Mouse (Mus musculus): Measurements from ENCODE around the gene Nedd8.
A peak's percentile ranks its signal among the peaks of the same experiment; 100 is the strongest.

The Nedd8 gene

DNA sequence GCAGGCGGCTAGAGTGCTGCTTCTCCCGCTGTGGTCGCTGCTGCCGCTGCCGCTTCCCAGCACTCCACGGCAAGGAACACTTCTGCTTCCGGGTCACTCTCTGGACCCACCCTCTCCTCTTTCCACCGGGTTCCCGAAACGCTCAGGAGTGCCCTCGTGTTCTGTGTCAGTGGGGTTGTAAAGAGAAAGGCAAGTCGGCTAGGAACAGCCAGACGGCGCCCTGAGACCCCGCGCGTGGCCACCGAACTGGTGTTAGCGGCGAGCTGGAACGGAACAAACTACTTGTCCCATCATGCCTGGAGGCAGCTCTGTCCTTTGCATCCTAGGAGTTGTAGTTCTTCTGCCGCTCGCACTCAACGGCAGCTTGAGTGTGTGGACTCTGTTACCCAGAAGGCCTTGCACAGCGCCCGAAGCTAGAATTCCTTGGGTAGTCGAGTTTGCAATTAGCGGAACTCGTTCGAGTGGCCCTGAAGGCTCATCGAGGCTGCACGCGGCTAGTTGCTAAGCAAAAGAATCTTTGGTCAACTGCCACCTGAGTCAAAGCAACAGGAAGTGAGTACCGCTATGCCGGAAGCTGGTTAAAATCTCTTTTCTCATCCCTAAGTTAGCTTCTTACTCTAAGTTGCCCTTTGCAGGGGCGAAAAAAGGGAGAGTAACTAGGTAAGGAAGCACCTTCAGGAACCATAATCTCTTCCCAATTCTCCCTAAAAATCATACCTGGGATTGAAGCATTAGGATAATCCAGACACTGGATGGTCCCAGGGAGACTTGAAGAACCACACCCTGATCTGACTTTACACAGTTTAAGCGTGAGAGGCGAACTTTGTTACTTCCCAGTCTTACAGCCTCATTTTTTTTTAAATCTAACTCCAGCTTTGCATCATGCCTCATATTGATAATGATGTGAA is at the start of gene Nedd8, which contains the start of gene Gmpr2:
Gene Nedd8 (minus strand): TSS at position 292 of the 908 bp plus-strand sequence.
Gene Gmpr2 (plus strand): TSS at position 109 of the 908 bp plus-strand sequence.
- DNase-seq (ENCODE audit: extremely low spot score, low spot score), result peak; percentile 90

DNA sequence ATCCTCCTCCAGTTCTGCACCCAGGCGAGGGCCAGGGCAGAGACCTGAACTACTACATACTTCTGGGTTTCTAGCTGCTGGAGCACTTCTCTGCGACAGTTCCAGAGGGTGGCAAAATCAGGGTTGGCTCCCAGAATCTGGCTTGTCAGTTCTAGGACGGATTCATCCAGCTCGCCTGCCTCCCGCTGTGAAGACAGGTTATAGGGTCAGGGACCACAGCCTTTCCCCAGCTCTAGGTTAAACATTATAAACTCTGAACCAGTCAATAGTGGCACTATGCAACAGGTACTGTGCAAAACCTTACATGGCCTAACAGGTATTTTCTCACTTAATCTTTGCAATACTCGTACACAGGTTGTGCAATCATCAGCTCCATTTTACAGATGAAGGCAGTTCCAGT is 49.2 kb upstream of the Nedd8 start:
- no peak for DNase-seq (ENCODE audit: extremely low spot score, low spot score)

DNA sequence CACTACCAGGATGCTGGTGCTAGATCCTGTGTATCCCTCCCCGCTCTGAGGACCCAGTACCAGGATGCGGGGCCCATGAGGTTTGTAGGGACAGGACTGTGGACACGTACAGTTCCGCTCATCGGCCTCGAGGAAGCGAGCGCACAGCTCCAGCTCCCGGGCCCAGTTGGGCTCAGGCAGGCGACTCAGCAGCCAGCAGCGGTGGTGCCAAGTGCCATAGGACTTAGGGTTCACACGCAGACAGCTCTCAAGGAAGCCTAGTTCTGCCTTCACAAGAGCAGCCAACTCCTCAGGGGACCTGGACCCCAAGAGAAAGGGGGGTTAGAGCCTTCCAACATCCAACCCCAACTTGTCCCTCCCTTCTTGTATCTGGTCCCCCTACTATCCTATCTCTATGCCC is 48.7 kb upstream of the Nedd8 start:
- no peak for DNase-seq (ENCODE audit: extremely low spot score, low spot score)

GRCm38 (mm10) chr14:55719737-55720136 is 47.8 kb upstream of the Nedd8 start:
- DNase-seq (ENCODE audit: extremely low spot score, low spot score), result no peak

DNA sequence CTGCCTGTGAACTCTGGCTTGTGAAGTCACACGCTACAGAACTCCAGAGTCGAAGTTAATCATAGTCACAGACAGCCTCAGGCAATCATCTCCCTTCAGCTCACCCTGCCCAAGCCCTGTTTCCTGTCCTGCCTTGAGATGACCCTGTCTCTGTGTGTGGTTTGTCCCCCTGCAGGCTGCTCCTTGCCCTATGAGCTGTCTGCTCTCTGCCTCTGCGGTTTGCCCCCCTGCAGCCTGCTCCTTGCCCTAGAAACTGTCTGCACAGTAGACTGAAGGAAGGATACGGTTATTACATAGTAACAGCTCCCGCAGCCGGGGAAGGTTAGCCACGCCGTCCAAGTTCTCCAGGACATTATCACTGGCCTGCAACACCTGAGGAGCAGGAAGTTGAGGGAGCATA is 45.0 kb upstream of the Nedd8 start:
- DNase-seq (ENCODE audit: extremely low spot score, low spot score), result no peak

DNA sequence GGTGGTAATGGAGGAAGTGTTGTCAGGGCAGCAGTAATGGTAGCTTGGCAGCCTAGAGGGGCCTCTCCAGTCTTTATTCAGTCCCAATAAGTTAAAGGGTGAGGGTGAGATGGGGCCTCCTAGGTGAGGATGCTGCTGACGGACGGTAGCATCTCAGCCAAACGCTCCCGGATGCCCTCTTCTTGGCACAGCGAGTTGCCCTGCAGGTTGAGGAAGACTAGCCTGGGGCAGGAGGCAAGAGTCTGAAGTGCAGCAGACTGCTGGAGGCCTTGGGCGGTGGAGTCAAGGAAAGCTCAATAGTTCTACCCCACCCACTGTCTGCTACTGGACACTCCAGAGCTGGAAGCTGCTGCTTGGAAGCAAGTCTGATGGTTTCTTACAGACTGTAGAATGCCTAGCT is 44.3 kb upstream of the Nedd8 start:
- DNase-seq (ENCODE audit: extremely low spot score, low spot score), result no peak

DNA sequence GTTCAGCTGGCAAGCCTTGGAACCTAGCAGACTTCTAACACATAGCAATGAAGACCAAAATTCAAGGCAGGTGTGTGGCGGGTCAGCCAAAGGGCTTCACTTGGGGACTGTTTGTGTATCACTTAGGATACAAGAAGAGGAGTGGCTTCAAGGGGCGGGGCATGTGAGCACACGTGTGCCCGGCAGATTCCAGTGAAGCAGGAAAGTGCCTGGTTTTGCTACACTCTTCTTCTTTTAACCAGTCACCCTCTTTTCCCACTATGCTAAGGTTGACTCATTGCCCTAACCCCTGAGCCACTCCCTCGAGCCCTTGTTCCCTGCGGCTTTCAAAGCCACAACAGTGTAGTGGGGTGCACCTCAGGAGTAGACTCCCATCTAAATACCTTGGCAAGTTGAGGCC is 43.0 kb upstream of the Nedd8 start:
- DNase-seq (ENCODE audit: extremely low spot score, low spot score), result no peak

- no peak for DNase-seq (ENCODE audit: extremely low spot score, low spot score)
These were observed 41.8 kb upstream of the Nedd8 start, which contains the start of gene Tgm1 for GRCm38 (mm10) chr14:55713729-55714122. TSS of gene Tgm1 (minus strand) at chr14:55713926.

DNA sequence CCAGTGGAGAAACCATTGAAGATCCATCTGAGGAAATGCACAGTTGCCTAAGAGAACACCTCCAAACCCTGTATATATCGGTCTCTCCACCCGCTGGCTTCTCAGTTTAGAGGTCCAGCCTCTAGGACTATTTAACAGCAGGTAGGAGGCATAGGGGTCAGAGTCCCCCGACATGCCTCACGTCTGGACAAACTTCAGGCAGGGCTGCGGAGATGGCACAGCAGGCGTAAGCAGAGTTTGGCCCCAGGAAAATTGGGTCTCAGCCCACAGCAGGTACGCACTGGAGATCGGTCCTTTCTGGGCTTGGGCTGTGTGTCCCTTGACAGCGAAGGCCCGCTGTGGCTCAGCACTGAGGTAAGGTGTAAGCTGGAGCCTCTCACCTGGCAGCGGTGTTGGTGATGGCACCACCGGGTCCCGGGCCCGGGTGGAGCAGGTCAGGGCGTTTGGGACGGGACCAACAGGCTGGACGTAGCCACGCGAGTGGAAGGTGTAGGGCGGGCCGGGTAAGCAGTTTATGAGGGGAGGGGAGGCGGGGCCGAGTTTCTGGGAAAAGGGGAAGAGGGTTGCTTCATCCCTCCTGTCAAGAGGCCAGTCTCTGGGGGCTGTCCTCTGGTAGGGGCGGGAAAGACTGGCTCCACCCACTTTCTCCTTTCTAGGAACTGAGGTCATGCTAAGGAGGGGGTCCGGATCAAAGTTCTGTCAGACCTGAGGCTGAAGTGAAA is 41.2 kb upstream of the Nedd8 start:
- no peak for DNase-seq (ENCODE audit: extremely low spot score, low spot score)

GRCm38 (mm10) chr14:55711786-55712185 is 39.9 kb upstream of the Nedd8 start:
- no peak for DNase-seq (ENCODE audit: extremely low spot score, low spot score)

- no peak for DNase-seq (ENCODE audit: extremely low spot score, low spot score)
These were observed 37.6 kb upstream of the Nedd8 start for GRCm38 (mm10) chr14:55709509-55709908.

- DNase-seq (ENCODE audit: extremely low spot score, low spot score), result no peak
These were observed 35.5 kb upstream of the Nedd8 start for GRCm38 (mm10) chr14:55707397-55707796.

DNA sequence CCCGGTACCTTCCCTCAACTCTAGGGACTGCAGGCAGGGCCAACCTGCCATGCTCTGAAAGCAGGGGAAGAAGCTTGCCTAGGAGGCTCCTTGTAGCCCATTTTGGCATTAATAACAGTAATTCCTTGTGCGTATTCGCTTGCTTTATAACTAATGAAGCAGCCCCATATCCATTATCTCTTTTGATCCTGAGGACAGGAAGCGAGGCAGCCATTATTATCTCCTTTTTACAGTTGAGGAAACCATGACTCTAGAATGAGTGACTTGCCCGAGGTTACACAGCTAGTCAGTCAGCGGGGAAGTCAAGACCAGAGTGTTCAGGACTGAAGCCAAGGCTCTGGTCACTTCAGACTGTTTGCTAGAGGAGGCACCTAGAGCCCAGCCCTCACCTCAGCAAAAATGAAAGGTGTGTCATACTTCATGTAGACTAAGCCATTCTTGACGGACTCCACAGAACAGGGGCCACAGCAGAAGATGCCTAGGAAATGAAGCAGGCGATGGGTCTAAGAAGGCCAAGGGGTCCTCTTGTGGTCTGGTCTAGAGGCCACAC is 34.2 kb upstream of the Nedd8 start:
- no peak for DNase-seq (ENCODE audit: extremely low spot score, low spot score)

- no peak for DNase-seq (ENCODE audit: extremely low spot score, low spot score)
These were observed 30.8 kb upstream of the Nedd8 start for GRCm38 (mm10) chr14:55702761-55703160.

DNA sequence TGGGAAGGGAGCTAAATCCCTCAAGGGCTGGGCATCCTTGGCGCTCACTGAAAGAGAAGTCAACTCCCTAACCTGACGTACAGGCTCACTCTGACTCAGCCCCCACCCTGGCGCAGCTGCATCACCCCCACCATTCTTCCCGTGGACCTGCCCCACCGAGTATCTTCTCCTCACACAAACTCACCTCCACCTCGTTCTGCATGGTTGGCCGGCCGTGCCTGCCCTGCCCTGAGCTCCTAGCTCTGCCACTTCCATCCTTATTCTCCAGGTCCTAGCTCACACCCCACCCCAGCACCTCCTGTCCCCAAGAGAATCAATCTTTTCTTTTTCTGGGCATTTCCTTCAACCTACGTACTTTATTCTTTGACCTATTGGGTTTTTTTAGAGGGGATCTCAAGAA is 29.2 kb upstream of the Nedd8 start:
- DNase-seq (ENCODE audit: extremely low spot score, low spot score), result no peak

DNA sequence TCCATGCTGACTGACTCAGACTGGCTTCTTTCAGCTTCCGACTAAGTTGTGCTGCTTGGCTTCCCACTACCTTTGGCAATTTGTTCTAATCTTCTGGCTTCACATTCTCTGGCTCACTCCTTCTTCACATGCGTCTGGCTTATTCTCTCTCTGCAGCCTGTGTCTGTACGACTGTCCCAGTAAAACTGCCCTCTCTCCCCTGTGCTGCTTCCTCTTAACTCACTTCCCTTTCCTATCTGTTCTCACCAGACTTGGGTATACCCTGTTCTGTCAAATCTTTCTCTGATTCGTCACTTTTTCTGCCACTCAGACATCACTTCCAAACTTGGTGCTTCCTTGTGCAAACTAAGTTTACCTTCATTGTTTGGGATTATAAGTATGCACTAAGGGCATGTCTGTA is 25.3 kb upstream of the Nedd8 start:
- no peak for DNase-seq (ENCODE audit: extremely low spot score, low spot score)

DNA sequence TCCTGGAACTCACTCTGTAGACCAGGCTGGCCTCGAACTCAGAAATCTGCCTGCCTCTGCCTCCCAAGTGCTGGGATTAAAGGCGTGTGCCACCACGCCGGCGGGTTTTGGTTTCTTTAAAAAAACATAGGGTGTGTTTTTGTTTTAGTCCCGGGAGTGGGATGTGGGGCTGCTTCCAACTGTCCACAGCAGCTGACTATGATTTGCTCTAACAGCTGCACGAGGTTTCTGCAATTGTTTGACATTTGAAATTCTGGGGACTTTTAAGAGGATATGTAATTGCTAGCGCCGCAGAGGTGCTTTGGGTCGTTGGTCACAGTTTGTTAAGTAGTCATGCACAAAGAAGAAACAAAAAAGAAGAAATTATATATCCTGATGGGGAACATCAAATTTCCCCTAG is 17.5 kb upstream of the Nedd8 start:
- no peak for DNase-seq (ENCODE audit: extremely low spot score, low spot score)

- no peak for DNase-seq (ENCODE audit: extremely low spot score, low spot score)
These were observed 10.2 kb upstream of the Nedd8 start for GRCm38 (mm10) chr14:55682118-55682493.

- DNase-seq (ENCODE audit: extremely low spot score, low spot score), result peak; percentile 97
These were observed 9.5 kb upstream of the Nedd8 start, which contains the start of gene Tinf2 for GRCm38 (mm10) chr14:55681160-55682117. TSS of gene Tinf2 (minus strand) at chr14:55681820.

DNA sequence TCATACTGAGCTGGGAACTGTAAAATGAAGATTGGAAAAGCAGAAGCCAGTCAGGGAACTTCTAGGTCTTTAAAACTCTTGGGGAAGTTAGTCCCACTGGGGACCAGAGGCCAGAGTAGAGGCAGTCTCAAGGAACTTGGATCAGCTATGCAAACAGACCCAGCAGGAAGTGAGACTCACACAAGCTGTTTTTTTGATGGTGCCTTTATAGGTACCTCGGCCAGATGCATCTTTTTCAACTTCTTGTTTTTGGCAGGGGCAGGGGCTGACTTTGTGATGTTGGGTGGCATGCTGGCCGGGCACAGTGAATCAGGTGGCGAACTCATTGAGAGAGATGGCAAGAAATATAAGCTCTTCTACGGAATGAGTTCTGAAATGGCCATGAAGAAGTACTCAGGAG is 5.7 kb upstream of the Nedd8 start:
- DNase-seq (ENCODE audit: extremely low spot score, low spot score), result no peak

DNA sequence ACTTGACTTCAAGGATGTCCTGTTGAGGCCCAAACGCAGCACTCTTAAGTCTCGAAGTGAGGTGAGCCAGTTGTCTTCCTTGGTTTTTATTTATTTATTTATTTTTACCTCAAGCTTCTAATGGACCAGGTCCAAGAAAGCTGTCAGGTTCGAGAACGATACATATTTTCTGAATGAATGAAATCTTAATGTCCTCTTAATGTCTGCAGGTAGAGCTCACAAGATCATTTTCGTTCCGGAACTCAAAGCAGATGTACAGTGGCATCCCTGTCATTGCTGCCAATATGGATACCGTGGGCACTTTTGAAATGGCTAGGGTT is 777 bp upstream of the Nedd8 start:
- no peak for DNase-seq (ENCODE audit: extremely low spot score, low spot score)

Measured in neural tube, embryonic 10.5 days (tissue).